Comparison of ENCODE assay signal across 22 mouse cellular contexts in the genomic region with DNA sequence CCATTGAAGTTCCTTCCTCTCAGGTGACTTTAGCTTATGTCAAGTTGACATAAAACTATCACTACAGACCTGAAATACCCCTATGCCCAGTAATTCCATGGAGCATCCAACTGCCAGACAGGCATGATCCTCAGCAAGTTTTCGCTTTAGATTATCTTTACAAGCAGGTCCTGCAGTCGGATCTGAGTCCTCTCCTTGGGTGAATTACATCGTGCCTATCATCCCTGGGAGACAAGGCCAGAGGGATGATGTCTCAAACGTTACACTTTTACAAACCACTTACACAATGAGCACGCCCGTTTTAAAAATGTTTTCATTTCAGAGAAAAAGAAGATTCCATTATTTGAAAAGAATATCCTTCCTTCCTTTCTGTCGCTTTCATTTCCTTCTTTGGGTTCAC.
DNase-seq lines count a peak whose midpoint lies in the region; ATAC-seq and TF ChIP-seq lines count a peak whose summit lies in the region.
"Had no signal": no experiment of that assay in that cellular context is flagged by ENCODE, and none has a peak within 500 bp of the region (broad histone marks: within the 10 kb centered on the region; RNA-seq: fewer than 3 reads in every experiment).

No protein-coding gene starts in this region.

- no peaks in the 10 kb centered on the region for H3K27me3 ChIP-seq in forebrain, embryonic 11.5 days (ENCODE audit: control insufficient read depth, insufficient read depth, low read length)
- no peaks in the 10 kb centered on the region for H3K27me3 ChIP-seq in forebrain, postnatal 0 days (ENCODE audit: insufficient read depth, low read length)
- H3K27me3 ChIP-seq in midbrain, embryonic 13.5 days, result no peaks in the 10 kb centered on the region; the same call in 1 of the 2 replicates
- no peaks in the 10 kb centered on the region for H3K27me3 ChIP-seq in heart, embryonic 12.5 days (replicated peaks)
- H3K27me3 ChIP-seq: limb, embryonic 15.5 days had no signal

- DNase-seq in frontal cortex, adult 2 months (ENCODE audit: extremely low spot score in 1 of 2, low spot score in 1 of 2), result no peak
- DNase-seq in forebrain, embryonic 11.5 days (ENCODE audit: low spot score), result no peak
- no peak for DNase-seq in forebrain, postnatal 0 days
- DNase-seq in right cerebral cortex, postnatal 10 days (ENCODE audit: low spot score in 2 of 2), result no peak
- DNase-seq: adrenal gland, postnatal 10 days; cerebellum, adult 11 months; cerebellum, postnatal 25 days; heart, postnatal 10 days; kidney, adult 2 months; kidney, postnatal 14 days; lung, postnatal 10 days had no signal

- H3K27ac ChIP-seq in forebrain, embryonic 11.5 days (ENCODE audit: low read depth, low read length), result peak overlapping the region; percentile 79
- H3K27ac ChIP-seq in forebrain, postnatal 0 days (ENCODE audit: low read depth, low read length), result peak overlapping the region; percentile 50; the same call in 1 of the 2 replicates
- peak overlapping the region; percentile 20; the same call in 1 of the 2 replicates for H3K27ac ChIP-seq in midbrain, embryonic 13.5 days
- H3K27ac ChIP-seq in heart, embryonic 12.5 days (ENCODE audit: poor library complexity, severe bottlenecking), result no peak overlapping the region
- H3K27ac ChIP-seq: heart, embryonic 10.5 days; layer of hippocampus, adult 2 months; limb, embryonic 15.5 days had no signal

- H3K9ac ChIP-seq in forebrain, embryonic 11.5 days (ENCODE audit: low read length), result no peak overlapping the region
- no peak overlapping the region for H3K9ac ChIP-seq in forebrain, postnatal 0 days
- H3K9ac ChIP-seq in midbrain, embryonic 13.5 days (replicated peaks), result no peak overlapping the region
- H3K9ac ChIP-seq in heart, embryonic 12.5 days, result no peak overlapping the region
- H3K9ac ChIP-seq: limb, embryonic 15.5 days had no signal

- peaks cover 13% of the 10 kb centered on the region; the same call in 1 of the 2 replicates for H3K4me1 ChIP-seq in forebrain, embryonic 11.5 days (replicated peaks; ENCODE audit: control insufficient read depth, insufficient read depth, low read length)
- peaks cover 3% of the 10 kb centered on the region; the same call in 1 of the 2 replicates for H3K4me1 ChIP-seq in forebrain, postnatal 0 days (ENCODE audit: insufficient read depth)
- peaks cover 15% of the 10 kb centered on the region; the same call in 1 of the 2 replicates for H3K4me1 ChIP-seq in midbrain, embryonic 13.5 days (replicated peaks)
- no peaks in the 10 kb centered on the region for H3K4me1 ChIP-seq in heart, embryonic 12.5 days (replicated peaks)
- H3K4me1 ChIP-seq: heart, embryonic 10.5 days; limb, embryonic 15.5 days had no signal

- TF ChIP-seq CTCF in forebrain, postnatal 0 days (IDR thresholded peaks at IDR 0.05; ENCODE audit: low read depth), result no peak

- peak; percentile 26 for ATAC-seq in frontal cortex, adult (ENCODE audit: low TSS enrichment)
- ATAC-seq in forebrain, embryonic 11.5 days (replicated peaks; ENCODE audit: low FRiP score), result peak; percentile 41; the same call in 1 of the 2 replicates
- peak; percentile 21; the same call in 1 of the 2 replicates for ATAC-seq in forebrain, postnatal 0 days
- ATAC-seq in midbrain, embryonic 13.5 days, result peak; percentile 55; the same call in 1 of the 2 replicates
- no peak for ATAC-seq in cerebellum, adult (ENCODE audit: insufficient number of reproducible peaks, low FRiP score, low TSS enrichment)
- ATAC-seq in heart, embryonic 12.5 days (ENCODE audit: insufficient number of reproducible peaks, low FRiP score), result no peak
- ATAC-seq: activated CD4-positive, CD25-positive, alpha-beta regulatory T cell, adult 4 months; inflammation-experienced regulatory T-cells, adult 6 months had no signal

- H3K36me3 ChIP-seq in forebrain, embryonic 11.5 days (ENCODE audit: control insufficient read depth, insufficient read depth, low read length), result no peaks in the 10 kb centered on the region
- no peaks in the 10 kb centered on the region for H3K36me3 ChIP-seq in forebrain, postnatal 0 days (ENCODE audit: insufficient read depth)
- no peaks in the 10 kb centered on the region for H3K36me3 ChIP-seq in midbrain, embryonic 13.5 days
- no peaks in the 10 kb centered on the region for H3K36me3 ChIP-seq in heart, embryonic 12.5 days
- H3K36me3 ChIP-seq: G1E; heart, embryonic 10.5 days; limb, embryonic 15.5 days had no signal

- no peak overlapping the region for H3K4me3 ChIP-seq in forebrain, embryonic 11.5 days (ENCODE audit: low read depth, low read length)
- H3K4me3 ChIP-seq in forebrain, postnatal 0 days (ENCODE audit: low read depth, low read length), result no peak overlapping the region
- H3K4me3 ChIP-seq in midbrain, embryonic 13.5 days (replicated peaks), result no peak overlapping the region
- H3K4me3 ChIP-seq in heart, embryonic 12.5 days, result no peak overlapping the region
- H3K4me3 ChIP-seq: erythroblast, embryonic 14.5 days; heart, embryonic 10.5 days; layer of hippocampus, adult 2 months; limb, embryonic 15.5 days had no signal

- H3K9me3 ChIP-seq in forebrain, embryonic 11.5 days (ENCODE audit: control insufficient read depth, low read length), result no peaks in the 10 kb centered on the region; the same call in 1 of the 2 replicates
- no peaks in the 10 kb centered on the region for H3K9me3 ChIP-seq in forebrain, postnatal 0 days (ENCODE audit: low read length)
- H3K9me3 ChIP-seq in midbrain, embryonic 13.5 days, result 0 out of 2 replicates have a peak, but pooled peaks cover 5% of the 10 kb centered on the region
- H3K9me3 ChIP-seq in heart, embryonic 12.5 days (replicated peaks), result 0 out of 2 replicates have a peak, but pooled peaks cover 3% of the 10 kb centered on the region
- H3K9me3 ChIP-seq: heart, embryonic 10.5 days; limb, embryonic 15.5 days had no signal

- H3K4me2 ChIP-seq in forebrain, embryonic 11.5 days (ENCODE audit: low read depth, low read length, severe bottlenecking), result peak overlapping the region; percentile 5; the same call in 1 of the 2 replicates
- no peak overlapping the region for H3K4me2 ChIP-seq in forebrain, postnatal 0 days (ENCODE audit: low read depth)
- no peak overlapping the region for H3K4me2 ChIP-seq in midbrain, embryonic 13.5 days (replicated peaks)
- H3K4me2 ChIP-seq in heart, embryonic 12.5 days, result no peak overlapping the region
- H3K4me2 ChIP-seq: limb, embryonic 15.5 days had no signal

- 16% methylated on average over 7 of the region's 7 CpGs for WGBS in forebrain, embryonic 11.5 days
- 9% methylated on average over 7 of the region's 7 CpGs for WGBS in forebrain, postnatal 0 days
- whole genome bisulfite sequencing in midbrain, embryonic 13.5 days, result 9% methylated on average over 7 of the region's 7 CpGs
- 73% methylated on average over 7 of the region's 7 CpGs for WGBS in heart, embryonic 12.5 days

Comparison
In these comparisons a context has a peak if more than half of its experiments do, and no peak if none do; other contexts are left out.
1. ATAC-seq: peak in frontal cortex, adult (single experiment), forebrain, embryonic 11.5 days (single experiment), forebrain, postnatal 0 days (single experiment) and midbrain, embryonic 13.5 days (single experiment); none in cerebellum, adult (single experiment) and heart, embryonic 12.5 days (single experiment).